Mouse (Mus musculus): ENCODE data around the gene Acsf2. TPM values are rescaled to one million over a fixed set of nuclear protein-coding genes. Genes with fewer than 3 reads are reported as not detected.
"Not testable (repeated sequence)": the region's sequence is repeated elsewhere in the genome, so short reads cannot be mapped to it uniquely, and the experiment has no call there.

Acsf2 gene
- 5.7 TPM in 2 replicates for polyA plus RNA-seq (2014; fragmentation: Nextera tagmentation; extraction: Ambion mirVana)

GRCm38 (mm10) chr11:94601321-94602281, at the start of gene Acsf2:
TSS of gene Acsf2 (minus strand) at chr11:94601871.
- H3K4me2 ChIP-seq (ENCODE audit: low read length): peak within 1 kb of the TSS; percentile 53
- DNase-seq (ENCODE audit: low spot score) (peak; percentile 89), ATAC-seq (replicated peaks; ENCODE audit: low FRiP score, low TSS enrichment, low read depth) (peak; percentile 92)
- peak within 1 kb of the TSS; percentile 5; the same call in 1 of the 2 replicates for H3K27ac ChIP-seq (ENCODE audit: low read depth)
- peak within 1 kb of the TSS; percentile 44 for H3K4me3 ChIP-seq (ENCODE audit: low read depth, low read length)
- 2% methylated on average over 46 of the region's 52 CpGs for WGBS
- H3K9ac ChIP-seq (ENCODE audit: low read length): peak within 1 kb of the TSS; percentile 50
- H3K4me1 ChIP-seq (replicated peaks; ENCODE audit: control insufficient read depth, insufficient read depth, low read length): peaks cover 12% of the 10 kb centered on the region
- H3K36me3 ChIP-seq (ENCODE audit: control insufficient read depth, insufficient read depth, low read length): no peaks in the 10 kb centered on the region
- no peaks in the 10 kb centered on the region for H3K9me3 ChIP-seq (ENCODE audit: control insufficient read depth, low read length)
- H3K27me3 ChIP-seq (replicated peaks; ENCODE audit: control insufficient read depth, insufficient read depth, low read length): no peaks in the 10 kb centered on the region

- WGBS: 98% methylated on average over 5 of the region's 7 CpGs
- not testable (repeated sequence) for ATAC-seq (replicated peaks; ENCODE audit: low FRiP score, low TSS enrichment, low read depth)
Observed at GRCm38 (mm10) chr11:94651241-94651640, 49.6 kb upstream of the Acsf2 start.

GRCm38 (mm10) chr11:94646457-94646856, 44.8 kb upstream of the Acsf2 start:
- no peaks in the 10 kb centered on the region for H3K4me1 ChIP-seq (replicated peaks; ENCODE audit: control insufficient read depth, insufficient read depth, low read length)
- no peak overlapping the region for H3K4me2 ChIP-seq (ENCODE audit: low read length)
- H3K27ac ChIP-seq (ENCODE audit: low read depth): no peak overlapping the region
- peaks cover 78% of the 10 kb centered on the region for H3K36me3 ChIP-seq (ENCODE audit: control insufficient read depth, insufficient read depth, low read length)
- 95% methylated on average over 4 of the region's 4 CpGs for WGBS
- ATAC-seq (replicated peaks; ENCODE audit: low FRiP score, low TSS enrichment, low read depth) (no peak), DNase-seq (ENCODE audit: low spot score) (no peak)
- no peaks in the 10 kb centered on the region for H3K27me3 ChIP-seq (replicated peaks; ENCODE audit: control insufficient read depth, insufficient read depth, low read length)
- H3K9ac ChIP-seq (ENCODE audit: low read length): no peak overlapping the region
- H3K4me3 ChIP-seq (ENCODE audit: low read depth, low read length): no peak overlapping the region
- no peaks in the 10 kb centered on the region for H3K9me3 ChIP-seq (ENCODE audit: control insufficient read depth, low read length)

More at GRCm38 (mm10) chr11:94651241-94651640, 49.6 kb upstream of the Acsf2 start:
- H3K9ac ChIP-seq (ENCODE audit: low read length); H3K4me3 ChIP-seq (ENCODE audit: low read depth, low read length); H3K9me3 ChIP-seq (ENCODE audit: control insufficient read depth, low read length); DNase-seq (ENCODE audit: low spot score); H3K4me2 ChIP-seq (ENCODE audit: low read length); H3K4me1 ChIP-seq (replicated peaks; ENCODE audit: control insufficient read depth, insufficient read depth, low read length); H3K27ac ChIP-seq (ENCODE audit: low read depth); H3K27me3 ChIP-seq (replicated peaks; ENCODE audit: control insufficient read depth, insufficient read depth, low read length): not testable (repeated sequence)
- H3K36me3 ChIP-seq (ENCODE audit: control insufficient read depth, insufficient read depth, low read length): peaks cover 35% of the 10 kb centered on the region

- no peak for DNase-seq (ENCODE audit: low spot score)
- no peaks in the 10 kb centered on the region for H3K4me1 ChIP-seq (replicated peaks; ENCODE audit: control insufficient read depth, insufficient read depth, low read length)
- H3K27ac ChIP-seq (ENCODE audit: low read depth): no peak overlapping the region
- no peaks in the 10 kb centered on the region for H3K9me3 ChIP-seq (ENCODE audit: control insufficient read depth, low read length)
- no peak overlapping the region for H3K9ac ChIP-seq (ENCODE audit: low read length)
- H3K36me3 ChIP-seq (ENCODE audit: control insufficient read depth, insufficient read depth, low read length): peaks cover 86% of the 10 kb centered on the region
- no peak overlapping the region for H3K4me2 ChIP-seq (ENCODE audit: low read length)
- WGBS: 89% methylated on average over 8 of the region's 8 CpGs
- H3K27me3 ChIP-seq (replicated peaks; ENCODE audit: control insufficient read depth, insufficient read depth, low read length): no peaks in the 10 kb centered on the region
- ATAC-seq (replicated peaks; ENCODE audit: low FRiP score, low TSS enrichment, low read depth): no peak
- no peak overlapping the region for H3K4me3 ChIP-seq (ENCODE audit: low read depth, low read length)
Observed at GRCm38 (mm10) chr11:94644461-94645219, 43.0 kb upstream of the Acsf2 start.

GRCm38 (mm10) chr11:94634431-94634830, 32.8 kb upstream of the Acsf2 start:
- no peaks in the 10 kb centered on the region for H3K9me3 ChIP-seq (ENCODE audit: control insufficient read depth, low read length)
- no peaks in the 10 kb centered on the region for H3K27me3 ChIP-seq (replicated peaks; ENCODE audit: control insufficient read depth, insufficient read depth, low read length)
- H3K27ac ChIP-seq (ENCODE audit: low read depth): no peak overlapping the region
- no peak overlapping the region for H3K4me2 ChIP-seq (ENCODE audit: low read length)
- 89% methylated on average over 5 of the region's 5 CpGs for whole genome bisulfite sequencing
- no peak overlapping the region for H3K4me3 ChIP-seq (ENCODE audit: low read depth, low read length)
- H3K9ac ChIP-seq (ENCODE audit: low read length): no peak overlapping the region
- peaks cover 80% of the 10 kb centered on the region for H3K36me3 ChIP-seq (ENCODE audit: control insufficient read depth, insufficient read depth, low read length)
- no peak for DNase-seq (ENCODE audit: low spot score)
- peaks cover 8% of the 10 kb centered on the region for H3K4me1 ChIP-seq (replicated peaks; ENCODE audit: control insufficient read depth, insufficient read depth, low read length)
- ATAC-seq (replicated peaks; ENCODE audit: low FRiP score, low TSS enrichment, low read depth): no peak

GRCm38 (mm10) chr11:94632988-94633387, 31.3 kb upstream of the Acsf2 start:
- no peak for DNase-seq (ENCODE audit: low spot score)
- Histone ChIP-seq H3K4me2 (ENCODE audit: low read length) (no peak overlapping the region), H3K9me3 (ENCODE audit: control insufficient read depth, low read length) (no peaks in the 10 kb centered on the region), H3K27me3 (replicated peaks; ENCODE audit: control insufficient read depth, insufficient read depth, low read length) (no peaks in the 10 kb centered on the region), H3K36me3 (ENCODE audit: control insufficient read depth, insufficient read depth, low read length) (peaks cover 65% of the 10 kb centered on the region), H3K27ac (ENCODE audit: low read depth) (no peak overlapping the region), H3K9ac (ENCODE audit: low read length) (no peak overlapping the region), H3K4me1 (replicated peaks; ENCODE audit: control insufficient read depth, insufficient read depth, low read length) (peaks cover 8% of the 10 kb centered on the region), H3K4me3 (ENCODE audit: low read depth, low read length) (no peak overlapping the region)
- ATAC-seq (replicated peaks; ENCODE audit: low FRiP score, low TSS enrichment, low read depth): no peak
- WGBS: 87% methylated on average over 8 of the region's 8 CpGs

- no peak overlapping the region for H3K4me3 ChIP-seq (ENCODE audit: low read depth, low read length)
- peaks cover 8% of the 10 kb centered on the region for H3K4me1 ChIP-seq (replicated peaks; ENCODE audit: control insufficient read depth, insufficient read depth, low read length)
- 96% methylated on average over 5 of the region's 5 CpGs for WGBS
- H3K9me3 ChIP-seq (ENCODE audit: control insufficient read depth, low read length): no peaks in the 10 kb centered on the region
- no peak overlapping the region for H3K4me2 ChIP-seq (ENCODE audit: low read length)
- peaks cover 55% of the 10 kb centered on the region for H3K36me3 ChIP-seq (ENCODE audit: control insufficient read depth, insufficient read depth, low read length)
- no peak overlapping the region for H3K27ac ChIP-seq (ENCODE audit: low read depth)
- no peak for ATAC-seq (replicated peaks; ENCODE audit: low FRiP score, low TSS enrichment, low read depth)
- H3K9ac ChIP-seq (ENCODE audit: low read length): no peak overlapping the region
- DNase-seq (ENCODE audit: low spot score): no peak
- H3K27me3 ChIP-seq (replicated peaks; ENCODE audit: control insufficient read depth, insufficient read depth, low read length): no peaks in the 10 kb centered on the region
Observed at GRCm38 (mm10) chr11:94631969-94632368, 30.3 kb upstream of the Acsf2 start.

GRCm38 (mm10) chr11:94630199-94631011, 28.7 kb upstream of the Acsf2 start:
- peak overlapping the region; percentile 99 for H3K4me3 ChIP-seq (ENCODE audit: low read depth, low read length)
- peak overlapping the region; percentile 92 for H3K9ac ChIP-seq (ENCODE audit: low read length)
- ATAC-seq (replicated peaks; ENCODE audit: low FRiP score, low TSS enrichment, low read depth): peak; percentile 32; the same call in 1 of the 2 replicates
- peak; percentile 81 for DNase-seq (ENCODE audit: low spot score)
- H3K27me3 ChIP-seq (replicated peaks; ENCODE audit: control insufficient read depth, insufficient read depth, low read length): no peaks in the 10 kb centered on the region
- H3K4me1 ChIP-seq (replicated peaks; ENCODE audit: control insufficient read depth, insufficient read depth, low read length): peaks cover 8% of the 10 kb centered on the region
- H3K27ac ChIP-seq (ENCODE audit: low read depth): peak overlapping the region; percentile 75
- 11% methylated on average over 26 of the region's 26 CpGs for WGBS
- peaks cover 39% of the 10 kb centered on the region for H3K36me3 ChIP-seq (ENCODE audit: control insufficient read depth, insufficient read depth, low read length)
- H3K4me2 ChIP-seq (ENCODE audit: low read length): peak overlapping the region; percentile 90
- no peaks in the 10 kb centered on the region for H3K9me3 ChIP-seq (ENCODE audit: control insufficient read depth, low read length)

Measured in intestine, embryonic 14.5 days (tissue).